Mouse (Mus musculus): ENCODE measurements at regions not wholly inside any gene's neighbourhood (a gene's known extent, or its start where the extent isn't known, plus 50 kb on each side); places are given as distances from the start of the nearest gene placed in this dataset.
"Not testable (repeated sequence)": the region's sequence is repeated elsewhere in the genome, so short reads cannot be mapped to it uniquely, and the experiment has no call there.

DNA sequence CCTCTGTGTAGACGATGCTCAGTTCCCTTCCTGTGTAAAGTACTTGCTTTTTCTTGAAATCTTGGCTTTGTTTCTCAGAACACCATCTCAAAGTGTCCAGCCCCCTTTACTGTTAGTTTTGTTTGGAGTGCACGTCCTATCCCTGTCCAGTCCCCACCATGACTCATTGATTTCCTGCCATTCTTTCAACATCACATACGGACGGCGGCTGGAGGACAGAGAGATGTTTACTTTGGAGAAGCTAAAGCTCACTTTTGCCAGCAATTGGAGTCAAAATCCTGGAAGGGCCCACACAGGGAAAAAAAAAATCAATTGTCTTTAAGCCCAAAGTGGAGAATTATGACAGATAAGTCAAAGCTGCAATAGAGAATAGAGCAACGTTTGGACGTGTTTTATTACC is 51.8 kb downstream of the Gm5426 start:
- no peak for DNase-seq (ENCODE audit: low spot score in 2 of 2)

DNA sequence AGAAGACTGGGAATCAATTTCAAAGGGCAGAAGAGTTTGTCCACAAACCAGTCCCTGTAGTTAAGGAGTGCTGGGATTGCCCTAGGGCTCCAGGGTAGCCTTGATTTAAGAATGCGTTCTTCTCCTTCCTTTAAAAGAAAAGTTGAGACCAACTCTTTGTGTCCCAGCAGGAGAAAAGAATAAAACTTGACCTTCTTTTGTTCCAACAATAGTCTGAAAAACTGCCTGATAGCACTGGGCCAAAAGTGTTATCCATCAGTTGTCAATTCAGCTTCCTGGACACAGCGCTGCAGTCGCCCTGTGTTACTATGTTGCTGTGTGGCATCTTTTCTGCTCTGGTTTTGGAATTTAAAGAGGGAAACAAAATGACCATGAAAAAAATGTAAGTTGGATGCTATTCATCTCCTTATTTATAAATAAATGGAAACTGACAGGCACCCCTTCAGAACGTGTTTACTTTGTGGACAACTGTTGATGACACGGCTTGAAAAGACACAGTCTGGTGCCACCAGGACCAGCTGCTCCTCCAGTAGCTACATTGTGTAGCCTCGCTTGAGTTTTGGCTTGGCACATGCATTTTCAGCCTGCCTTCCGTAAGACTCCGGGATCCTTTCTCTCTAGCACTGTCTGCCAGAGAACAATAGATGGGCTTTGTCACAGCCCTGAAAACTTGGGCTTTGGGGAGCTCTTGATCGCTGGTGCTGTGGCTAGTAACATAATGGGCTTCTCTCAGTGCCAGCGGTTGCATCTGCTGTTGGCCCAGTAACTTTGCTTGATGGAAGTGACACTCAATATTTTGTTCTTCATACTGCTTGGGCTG is 54.0 kb downstream of the Gm5426 start:
- no peak for DNase-seq (ENCODE audit: low spot score in 2 of 2)

DNA sequence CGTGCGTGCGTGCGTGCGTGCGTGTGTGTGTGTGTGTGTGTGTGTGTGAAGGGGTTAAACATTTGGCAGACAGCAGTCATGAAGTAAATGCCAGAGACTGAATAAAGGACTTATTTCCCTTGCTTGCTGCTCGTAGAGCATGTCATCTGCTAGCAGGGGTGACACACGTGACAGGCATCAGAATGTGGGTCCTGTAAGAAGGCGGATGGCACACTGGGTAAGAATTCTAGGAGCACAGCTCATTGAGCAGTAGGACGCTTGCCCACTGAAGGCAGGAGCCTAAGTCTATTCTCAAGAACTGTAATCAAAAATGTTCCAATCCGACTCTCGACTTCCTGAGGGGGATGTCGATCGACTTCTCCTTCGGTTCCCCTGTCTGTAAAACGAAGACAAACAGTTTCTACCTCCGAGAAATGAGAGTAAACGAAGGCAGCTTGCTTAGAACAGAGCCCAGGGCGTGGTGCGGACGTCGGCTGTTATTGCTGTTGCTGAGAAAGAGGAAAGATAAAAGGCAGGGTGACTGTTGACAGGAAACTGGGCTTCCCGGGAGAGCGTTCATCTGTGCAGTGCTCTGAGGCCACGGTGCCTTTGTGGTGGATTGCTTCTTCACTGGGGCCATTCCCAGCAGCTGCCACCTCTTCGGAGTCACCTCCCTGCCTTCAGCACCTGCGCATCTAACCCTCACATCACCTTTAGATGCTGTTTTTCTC is 64.7 kb downstream of the Gm5426 start:
- no peak for DNase-seq (ENCODE audit: low spot score in 2 of 2)

DNA sequence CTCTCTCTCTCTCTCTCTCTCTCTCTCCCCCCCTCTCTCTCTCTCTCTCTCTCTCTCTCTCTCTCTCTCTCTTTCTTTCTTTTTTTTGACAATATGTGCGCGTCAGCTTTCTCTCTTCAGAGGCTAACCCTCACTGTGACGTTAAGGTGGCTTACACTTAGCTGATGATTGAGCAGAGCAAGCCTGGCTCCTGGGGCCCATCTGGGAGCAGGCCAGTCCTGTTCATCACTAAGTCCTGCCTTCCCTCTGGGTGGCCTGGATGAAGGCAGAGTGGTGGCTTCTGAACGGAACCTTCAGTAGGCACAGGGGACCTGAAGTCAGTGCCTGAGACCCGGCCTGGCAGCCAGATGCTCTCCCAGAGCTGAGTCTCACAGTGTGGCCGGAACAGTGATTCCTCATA is 65.5 kb downstream of the Gm5426 start:
- DNase-seq (ENCODE audit: low spot score in 2 of 2) = no peak

DNA sequence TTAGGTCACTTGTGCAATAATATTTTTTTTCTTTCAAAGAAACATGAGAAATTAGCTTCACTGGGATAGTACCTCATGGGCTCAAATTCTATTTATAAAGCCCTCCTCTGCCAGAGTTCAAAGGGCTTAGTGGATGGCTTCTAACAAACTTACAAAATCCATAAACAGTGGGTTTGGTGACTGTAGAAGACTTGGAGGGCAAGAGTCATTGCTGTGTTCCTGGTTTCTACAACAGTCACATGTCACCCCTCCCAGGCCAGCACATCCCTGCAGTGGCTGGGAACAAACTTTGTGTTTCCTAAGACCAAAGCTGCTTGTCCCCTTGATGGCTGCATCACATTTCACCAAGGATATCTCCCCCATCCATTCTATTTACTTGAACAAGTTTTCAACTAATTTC is 66.5 kb downstream of the Gm5426 start:
- no peak for DNase-seq (ENCODE audit: low spot score in 2 of 2)

DNA sequence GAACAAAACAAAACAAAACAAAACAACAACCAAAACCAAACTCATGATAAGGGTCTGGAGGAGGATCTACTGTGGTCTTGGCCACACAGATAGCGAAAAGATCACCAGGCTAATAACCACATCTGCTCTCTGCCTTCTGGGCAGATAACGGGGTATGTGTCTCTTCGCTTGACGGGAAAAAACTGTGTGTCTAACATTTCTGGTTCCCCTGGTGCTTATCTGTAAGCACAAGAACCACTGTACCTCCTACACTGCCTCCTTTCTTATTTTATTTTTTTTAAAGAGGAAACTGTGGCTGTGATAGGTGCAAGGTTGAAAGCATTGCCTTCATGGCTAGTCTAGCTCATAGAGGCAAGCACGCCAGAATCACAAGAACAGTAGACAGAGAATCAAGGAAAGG is 67.8 kb downstream of the Gm5426 start:
- DNase-seq (ENCODE audit: low spot score in 2 of 2) = no peak

DNA sequence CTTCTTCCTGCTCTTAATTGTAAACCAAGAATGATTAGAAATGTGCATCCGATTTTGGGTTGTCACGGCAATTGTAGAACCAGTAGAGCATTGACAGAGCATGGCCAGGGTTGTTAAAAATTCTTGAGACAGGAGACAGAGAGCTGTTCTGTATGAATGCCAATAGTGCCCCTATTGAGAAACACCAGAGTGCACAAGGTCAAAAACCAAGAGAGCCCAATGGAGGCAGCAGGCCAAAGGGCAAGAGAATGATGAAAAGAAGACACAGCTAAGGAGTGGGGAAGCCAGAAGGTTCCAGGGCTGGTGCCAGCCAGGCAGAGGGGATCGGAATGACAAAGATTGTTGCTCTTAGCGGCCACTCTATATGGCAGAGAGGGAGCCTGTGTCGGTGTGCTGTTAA is 72.8 kb downstream of the Gm5426 start:
- no peak for DNase-seq (ENCODE audit: low spot score in 2 of 2)

DNA sequence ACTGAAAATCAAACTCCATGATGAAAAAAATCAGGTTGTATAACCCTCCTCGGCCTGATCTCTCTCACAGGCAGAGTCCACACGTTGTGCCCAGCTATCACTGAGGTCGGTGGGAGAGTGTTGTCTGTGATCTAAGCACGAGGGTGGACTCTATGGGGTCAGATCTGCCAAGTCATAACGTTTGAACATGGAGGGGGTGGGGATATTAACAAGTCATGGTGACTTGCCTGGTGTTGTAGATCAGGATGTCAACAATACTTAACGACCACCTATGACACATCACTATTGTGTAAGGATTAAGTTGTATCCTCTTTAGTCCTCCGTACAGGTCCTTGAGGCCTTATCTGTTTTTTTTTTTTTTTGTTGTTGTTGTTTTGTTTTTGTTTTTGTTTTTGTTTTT is 74.8 kb downstream of the Gm5426 start:
- no peak for DNase-seq (ENCODE audit: low spot score in 2 of 2)

DNA sequence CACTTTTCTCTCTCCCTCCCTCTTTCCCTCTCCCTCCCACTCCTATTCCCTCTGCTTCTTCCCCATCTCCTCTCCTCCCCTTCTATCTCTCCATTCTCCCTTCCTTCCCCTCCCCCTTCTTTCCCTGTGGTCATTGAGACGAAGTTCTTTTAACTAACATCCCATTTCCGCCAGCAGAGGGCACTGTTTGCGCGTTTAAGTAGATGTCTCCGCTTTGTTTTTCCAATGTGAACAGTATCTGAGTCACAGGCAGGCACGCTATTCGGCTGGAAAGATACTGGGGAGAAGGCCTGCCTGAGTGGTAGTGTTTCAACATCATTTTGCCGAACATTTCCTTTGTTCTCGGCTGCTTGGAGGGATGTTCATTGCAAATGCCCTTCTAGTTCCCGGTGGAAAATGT is 77.5 kb downstream of the Gm5426 start:
- DNase-seq (ENCODE audit: low spot score in 2 of 2) = peak; percentile 77 to 89

DNA sequence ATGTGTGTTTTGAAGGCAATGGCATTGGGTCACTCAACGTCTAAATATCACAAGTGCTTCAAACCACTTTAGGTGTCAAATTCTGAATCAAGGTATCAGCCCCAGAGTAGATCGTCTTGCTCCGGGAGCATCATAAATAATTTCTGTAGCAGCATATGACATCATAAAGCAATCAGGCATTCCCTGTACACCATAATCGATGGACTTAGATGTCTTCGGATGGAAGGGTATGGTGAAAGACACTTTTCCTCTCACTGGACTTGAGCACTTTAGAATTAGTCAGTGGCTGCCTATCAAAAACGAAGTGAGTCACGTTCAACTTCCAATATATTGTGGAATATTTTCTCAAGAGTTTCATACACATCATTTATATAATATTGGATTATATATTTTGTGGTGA is 77.9 kb downstream of the Gm5426 start:
- no peak for DNase-seq (ENCODE audit: low spot score in 2 of 2)

DNA sequence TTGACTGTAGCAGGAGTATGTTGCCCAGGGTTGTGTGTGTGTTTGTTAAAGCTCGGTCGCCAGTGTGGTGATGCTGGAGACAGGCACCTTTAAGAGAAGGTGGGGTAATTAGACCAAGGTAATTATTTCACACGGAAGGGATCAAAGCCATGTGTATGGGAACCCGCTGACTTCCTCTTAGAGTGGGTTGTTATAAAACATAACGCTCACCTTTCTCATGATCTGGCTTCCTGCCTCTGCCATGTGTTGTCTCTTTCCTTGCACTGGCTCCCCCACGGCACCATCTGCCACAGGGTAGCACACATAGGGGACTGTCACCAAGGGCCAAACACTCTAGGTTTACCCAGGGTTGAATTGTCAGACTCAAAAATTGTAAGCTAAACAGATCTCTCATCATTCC is 78.5 kb downstream of the Gm5426 start:
- DNase-seq (ENCODE audit: low spot score in 2 of 2) = no peak

DNA sequence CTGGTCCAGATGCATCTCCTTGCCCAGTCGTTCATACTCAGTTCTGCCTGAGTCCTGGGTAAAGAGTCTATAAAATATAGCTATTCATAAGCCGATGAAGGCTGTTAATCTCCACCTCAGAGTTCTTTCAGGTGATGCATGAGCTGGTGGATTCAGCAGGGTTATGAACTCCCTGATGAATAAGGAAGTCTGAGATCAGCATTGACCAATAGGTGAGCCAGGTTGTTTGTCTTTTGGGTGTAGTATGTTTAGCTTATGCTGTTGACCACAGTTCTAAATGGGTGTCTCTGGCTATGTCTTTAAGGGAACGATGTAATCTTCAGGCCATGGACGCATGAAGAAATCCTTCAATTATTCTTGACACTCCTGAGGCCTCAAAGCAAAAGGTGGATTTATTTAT is 84.3 kb downstream of the Gm5426 start:
- DNase-seq (ENCODE audit: low spot score in 2 of 2) = no peak

DNA sequence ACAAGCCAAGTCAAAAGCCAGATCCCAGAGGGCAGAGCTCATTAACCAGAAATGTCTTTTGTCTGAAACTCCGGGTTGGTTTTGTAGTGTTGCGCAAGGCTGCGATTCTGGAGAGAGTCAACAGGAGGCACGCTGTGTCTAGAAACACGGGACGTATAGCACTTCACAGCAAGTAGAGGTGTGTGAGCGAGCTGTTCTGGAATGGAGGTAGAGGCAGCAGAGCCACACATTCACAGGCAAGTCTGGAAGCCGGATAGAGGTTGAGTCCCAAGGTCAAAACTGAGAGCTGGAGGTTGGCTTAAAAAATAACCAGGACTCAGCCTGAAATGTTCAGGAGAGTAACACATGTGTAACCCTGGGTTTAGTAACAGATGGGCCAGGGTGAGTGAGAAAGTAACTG is 94.0 kb downstream of the Gm5426 start:
- DNase-seq (ENCODE audit: low spot score in 2 of 2) = no peak

DNA sequence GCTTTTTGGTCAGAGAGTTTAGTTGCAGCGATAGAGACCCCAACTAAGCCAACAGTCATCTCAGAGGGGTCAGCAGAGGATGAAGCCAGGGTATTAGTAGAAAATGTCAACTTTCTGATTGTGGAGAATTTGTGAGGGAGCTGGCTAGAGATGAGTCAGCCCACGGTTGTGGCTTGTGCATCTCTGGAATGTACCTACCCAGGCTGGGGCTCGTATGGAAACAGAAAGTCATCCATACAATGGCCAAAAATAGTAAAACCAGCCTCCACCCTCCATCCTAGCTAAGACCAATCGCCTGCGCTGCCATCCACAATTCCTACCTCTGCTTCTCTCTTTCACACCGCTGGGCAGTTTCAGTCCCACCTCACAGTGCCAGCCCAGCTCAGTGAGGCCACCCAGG is 94.9 kb downstream of the Gm5426 start:
- DNase-seq (ENCODE audit: low spot score in 2 of 2) = no peak

DNA sequence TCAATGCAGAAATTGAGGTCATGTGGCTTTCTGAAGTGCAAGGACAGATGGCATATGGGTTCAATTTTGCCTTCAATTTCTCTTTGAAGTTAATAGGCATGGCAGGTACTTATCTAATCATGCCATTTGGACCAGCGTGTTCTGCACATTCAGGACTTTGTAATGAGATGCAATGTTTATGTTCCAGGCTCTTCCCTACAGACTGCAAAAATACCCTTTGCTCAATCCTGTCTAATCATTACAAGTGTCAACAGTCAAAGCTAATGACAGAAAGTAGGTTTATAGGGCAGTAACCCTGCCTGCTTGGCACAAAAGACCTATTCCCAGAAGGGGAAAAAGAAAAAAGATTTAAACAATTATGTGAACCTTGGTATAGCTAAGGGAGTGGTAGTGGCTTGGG is 96.5 kb downstream of the Gm5426 start:
- no peak for DNase-seq (ENCODE audit: low spot score in 2 of 2)

DNA sequence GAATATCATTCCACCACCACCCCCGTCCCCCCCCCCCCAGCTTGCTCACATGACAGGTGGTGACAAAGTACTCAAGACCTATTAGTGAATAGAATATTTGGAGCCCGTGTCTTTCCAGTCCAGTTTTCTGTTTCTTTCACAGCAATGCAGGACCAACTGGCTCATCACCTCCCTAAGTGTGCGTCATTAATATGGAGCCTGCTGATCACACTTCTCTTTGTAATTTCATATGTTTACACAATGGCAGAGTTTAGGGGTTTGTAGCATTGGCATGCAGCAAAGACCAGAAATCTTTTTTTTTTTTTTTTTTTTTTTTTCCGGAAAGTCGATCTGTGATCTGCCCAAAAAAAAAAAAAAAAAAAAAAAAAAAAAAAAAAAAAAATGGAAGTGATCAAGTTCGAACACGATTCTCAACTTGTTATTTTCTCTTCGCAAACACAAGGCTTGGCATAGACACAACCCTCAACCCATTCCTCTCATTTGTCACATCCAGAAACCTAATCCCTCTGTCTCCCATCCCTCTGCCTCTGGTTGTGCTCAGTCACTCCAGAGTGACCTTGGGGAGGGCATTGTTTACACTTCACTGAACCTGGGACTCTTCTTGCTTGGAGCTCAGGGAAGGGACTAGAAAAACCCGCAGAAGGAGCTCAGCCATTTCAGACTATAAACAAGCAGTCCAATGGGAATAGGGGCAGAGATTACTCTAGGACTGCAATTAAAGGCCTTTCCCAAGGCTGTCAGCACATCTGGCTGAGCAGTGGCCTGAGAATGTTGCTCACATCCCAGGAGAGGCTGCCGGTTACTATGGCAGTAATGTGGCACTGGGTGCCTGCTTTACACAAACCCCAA is 98.4 kb downstream of the Gm5426 start:
- DNase-seq (ENCODE audit: low spot score in 2 of 2) = no peak

DNA sequence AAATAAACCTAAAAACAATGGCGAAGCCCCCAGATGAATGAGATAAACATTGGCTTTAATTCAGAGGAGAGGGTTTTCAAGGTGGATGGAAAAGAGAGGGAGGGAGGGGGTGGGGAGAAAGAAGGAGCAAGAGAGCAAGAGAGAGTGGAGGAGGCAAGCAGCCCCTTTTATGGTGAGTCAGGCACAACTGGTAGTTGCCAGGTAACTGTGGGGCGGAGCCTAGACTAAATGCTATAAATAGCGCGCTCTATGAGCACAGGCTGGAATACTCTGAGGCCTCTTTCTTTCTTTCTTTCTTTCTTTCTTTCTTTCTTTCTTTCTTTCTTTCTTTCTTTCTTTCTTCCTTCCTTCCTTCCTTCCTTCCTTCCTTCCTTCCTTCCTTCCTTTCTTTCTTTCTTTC is 99.6 kb downstream of the Gm5426 start:
- DNase-seq (ENCODE audit: low spot score in 2 of 2) = not testable (repeated sequence)

DNA sequence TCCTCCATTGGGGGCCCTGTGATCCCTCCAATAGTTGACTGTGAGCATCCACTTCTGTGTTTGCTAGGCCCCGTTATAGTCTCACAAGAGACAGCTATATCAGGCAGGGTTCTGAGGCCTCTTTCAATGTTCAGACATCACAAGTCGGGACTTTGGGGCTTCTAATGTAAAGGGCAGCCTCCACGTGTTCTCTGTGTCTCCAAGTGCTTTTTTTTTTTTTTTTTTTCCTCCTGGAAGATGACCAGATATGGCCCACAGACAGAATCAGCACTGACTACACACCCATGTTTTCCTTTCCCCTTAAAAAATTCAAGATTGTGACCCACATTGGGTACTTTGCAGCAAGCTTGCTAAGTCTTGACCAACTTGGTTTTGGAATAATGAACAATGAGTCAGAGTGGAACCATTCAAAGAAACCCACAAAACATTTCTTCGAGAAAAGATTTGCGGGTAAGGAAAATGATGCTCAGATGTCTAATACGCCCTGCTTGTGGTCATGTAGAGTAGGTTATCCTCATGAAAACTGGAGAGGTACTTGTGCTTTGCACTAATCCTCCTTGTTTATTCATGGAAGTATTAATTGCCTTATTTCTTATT is 100.5 kb downstream of the Gm5426 start:
- DNase-seq (ENCODE audit: low spot score in 2 of 2) = no peak

DNA sequence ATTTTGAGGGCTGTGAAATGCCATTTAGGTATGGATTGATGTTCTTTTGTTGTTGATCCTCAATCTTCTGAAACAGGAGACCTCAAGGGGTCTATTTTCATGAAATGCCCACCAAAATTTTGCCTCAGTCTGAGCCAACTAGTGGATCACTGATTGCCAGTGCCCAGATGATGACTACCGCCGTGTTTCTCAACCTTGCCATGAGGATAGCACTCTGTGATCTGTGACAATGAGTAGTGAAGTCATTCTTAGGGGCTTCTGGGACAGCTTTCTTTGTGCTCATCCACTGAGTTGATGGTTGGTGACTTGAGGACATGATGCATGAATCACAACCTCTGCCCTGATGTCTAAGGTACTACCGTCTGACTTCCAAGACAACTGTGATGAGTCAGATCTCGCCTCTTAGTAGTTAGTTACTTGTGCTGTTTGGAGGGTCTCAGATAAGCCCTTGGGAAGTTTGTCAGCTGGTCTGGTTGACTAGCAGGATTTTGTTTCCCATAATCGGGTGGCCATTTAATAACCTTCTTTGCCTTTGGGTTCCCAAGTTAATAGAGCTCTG is 101.2 kb downstream of the Gm5426 start:
- no peak for DNase-seq (ENCODE audit: low spot score in 2 of 2)

DNA sequence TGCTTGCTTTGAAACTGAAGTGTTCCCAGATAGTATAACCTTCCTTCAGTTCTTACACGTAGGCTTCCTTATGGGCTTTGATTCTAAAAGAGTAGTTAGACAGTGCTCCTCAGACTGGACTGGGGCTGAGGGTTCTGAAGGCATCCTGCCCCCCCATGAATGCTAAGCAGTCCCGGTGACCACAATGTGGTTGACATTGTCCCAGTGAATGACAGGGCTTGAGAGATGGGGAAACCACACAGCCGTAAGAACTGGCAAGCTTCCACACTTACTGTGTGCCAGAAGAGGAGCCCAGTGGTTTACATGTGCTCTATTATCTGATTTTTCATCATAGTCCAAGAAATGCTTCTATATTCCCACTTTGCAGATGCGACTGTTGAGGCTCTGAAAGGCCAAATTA is 101.8 kb downstream of the Gm5426 start:
- DNase-seq (ENCODE audit: low spot score in 2 of 2) = no peak

DNA sequence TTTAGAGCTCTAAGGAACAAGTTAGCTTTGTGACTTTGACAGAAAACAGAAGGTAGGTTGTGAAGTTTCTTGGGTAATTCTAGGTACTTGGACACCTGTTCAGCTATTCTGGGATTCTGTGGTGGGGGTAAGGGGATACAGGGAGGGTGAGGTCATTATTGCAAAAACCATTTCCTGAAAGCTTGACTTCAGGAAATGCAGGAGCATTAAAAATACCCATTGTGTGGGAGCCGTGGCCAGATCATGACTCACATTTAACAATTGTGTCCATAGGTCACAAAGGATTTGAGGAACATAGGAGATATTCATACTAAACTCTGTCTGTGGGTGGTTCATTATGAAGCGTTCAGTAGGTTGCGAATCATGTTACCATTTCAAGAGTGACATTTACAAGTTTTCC is 102.4 kb downstream of the Gm5426 start:
- DNase-seq (ENCODE audit: low spot score in 2 of 2) = no peak

DNA sequence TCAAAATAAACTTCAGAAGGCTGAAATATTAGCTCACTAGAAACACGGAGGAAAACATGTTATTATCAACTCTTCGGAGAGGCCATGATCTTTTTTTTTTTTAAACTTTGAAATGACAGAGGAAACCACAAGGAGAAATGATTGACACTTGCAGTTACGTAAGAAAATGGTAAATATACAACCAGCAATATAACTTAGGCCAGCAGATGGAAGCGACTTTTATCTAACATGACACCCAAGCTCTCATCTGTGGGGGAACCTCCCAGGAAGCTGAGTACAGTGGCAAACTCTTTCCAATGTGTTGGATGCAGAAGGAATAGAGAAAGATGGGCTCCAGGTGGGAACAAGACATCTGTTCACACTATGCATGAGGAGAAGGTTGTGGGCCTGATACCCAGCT is 104.2 kb downstream of the Gm5426 start:
- DNase-seq (ENCODE audit: low spot score in 2 of 2) = no peak

All from frontal cortex, postnatal 14 days (tissue).